Mouse (Mus musculus) gastrocnemius, postnatal 25 days (tissue): ENCODE results near the gene Pgm2. TPM values are rescaled to one million over a fixed set of nuclear protein-coding genes. Genes with fewer than 3 reads are reported as not detected.

Experiments used
- microRNA-seq, 2 experiments: library from miRNA; unstranded; fragments of <30 nt; microRNA quantifications; one replicate each; pipeline ENCODE4 v1.2.0; 2021; ENCODE audit warnings: borderline replicate concordance in 2 of 2
- total RNA-seq, 2 experiments: library from RNA; stranded (reverse); gene quantifications; 1 replicate in 1 of 2; 2 replicates in 1 of 2; pipeline ENCODE4 v1.2.3; 2021

Pgm2 gene
- total RNA-seq, 2 experiments from 2014 or later, result 2.8 TPM

Small RNA genes lying within 50 kb of the gene (microRNA-seq; reads per million reads assigned to microRNA genes)
- gene Gm22395, result 0 reads per million in 2 experiments
- 0 reads per million in 2 experiments for gene Gm23967

Other genes with a start within 250 kb of the Pgm2 start
- 1 to 10 TPM; 8.2 to 9.4 TPM for gene Rell1, start 124.1 kb upstream of the Pgm2 start, total RNA-seq
- 10 to 100 TPM; 39.3 to 77.3 TPM for gene Tbc1d1, start 63.4 kb downstream of the Pgm2 start, total RNA-seq